Mouse (Mus musculus): ENCODE results near the gene Gm13289.
"Not testable (repeated sequence)": the region's sequence is repeated elsewhere in the genome, so short reads cannot be mapped to it uniquely, and the experiment has no call there.

DNA sequence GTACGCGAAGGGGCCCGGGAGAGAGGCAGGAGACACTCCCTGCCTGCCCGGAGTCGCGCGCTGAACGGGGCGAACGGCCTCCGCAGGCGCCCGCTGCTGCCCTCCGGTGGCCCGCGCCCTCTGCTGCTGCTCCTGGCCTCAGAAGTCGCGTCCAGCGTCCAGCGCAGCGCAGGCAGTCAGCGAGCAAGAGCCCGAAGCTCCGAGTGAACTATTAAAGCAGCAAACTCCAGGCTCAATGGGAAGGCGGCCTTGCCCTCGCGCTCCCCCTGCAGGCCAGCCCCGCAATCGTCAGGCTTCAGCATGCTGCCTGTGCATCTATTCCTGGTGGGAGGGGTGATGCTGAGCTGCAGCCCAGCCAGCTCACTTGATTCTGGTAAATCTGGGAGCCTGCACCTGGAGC is 26.2 kb downstream of the Gm13289 start, which contains the start of gene Gm13287:
- not testable (repeated sequence) for TF ChIP-seq HCFC1 (IDR thresholded peaks at IDR 0.05; ENCODE audit: borderline replicate concordance, insufficient read depth, low read length); MAFK (IDR thresholded peaks at IDR 0.05; ENCODE audit: insufficient read depth, low read depth, low read length); CHD2 (IDR thresholded peaks at IDR 0.05; ENCODE audit: low read depth, low read length)
